Mouse (Mus musculus) C2C12 (cell line): Measurements from ENCODE around the gene Capn15.

ENCODE experiments used
- CTCF ChIP-seq: IDR thresholded peaks from one replicate; pipeline ENCODE4 v1.5.1; 2011; ENCODE audit not compliant: control insufficient read depth, insufficient read depth, insufficient read length
- MYOG ChIP-seq: IDR thresholded peaks from one replicate; pipeline ENCODE4 v1.6.1; 2011; ENCODE audit not compliant: control insufficient read depth, insufficient read length; ENCODE audit errors: extremely low read depth

GRCm38 (mm10) chr17:25984556-25985305 is 865 bp downstream of the Capn15 start:
- TF ChIP-seq CTCF (no peak), MYOG (no peak)
